Mouse (Mus musculus): ENCODE measurements around the gene Llph. TPM values are rescaled to one million over a fixed set of nuclear protein-coding genes. Genes with fewer than 3 reads are reported as not detected.
"Not testable (repeated sequence)": the region's sequence is repeated elsewhere in the genome, so short reads cannot be mapped to it uniquely, and the experiment has no call there.

The Llph gene
- total RNA-seq, 2 experiments from 2014 or later = 11.9 to 15.8 TPM

DNA sequence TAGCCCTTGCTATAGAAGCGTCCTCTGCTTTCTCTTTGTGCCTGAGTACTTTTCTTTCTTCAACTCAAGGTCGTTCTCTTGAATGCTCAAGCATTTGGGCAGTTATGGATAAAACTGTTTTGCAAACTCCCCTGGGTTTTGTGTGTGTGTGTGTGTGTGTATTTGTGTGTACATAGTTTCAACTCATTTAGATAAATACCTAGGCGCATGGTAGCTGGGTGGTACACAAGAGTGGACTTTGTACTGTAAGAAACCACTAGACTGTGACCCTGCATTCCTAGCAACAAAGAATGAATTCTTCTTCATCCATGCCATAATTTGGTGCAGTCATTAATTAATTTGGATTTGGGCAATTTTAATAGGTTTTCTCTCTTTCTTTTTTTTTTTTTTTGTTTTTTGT is 16.8 kb upstream of the Llph start:
- no peak for DNase-seq
- intact Hi-C loops (cut with DNase I) = no loop called here

DNA sequence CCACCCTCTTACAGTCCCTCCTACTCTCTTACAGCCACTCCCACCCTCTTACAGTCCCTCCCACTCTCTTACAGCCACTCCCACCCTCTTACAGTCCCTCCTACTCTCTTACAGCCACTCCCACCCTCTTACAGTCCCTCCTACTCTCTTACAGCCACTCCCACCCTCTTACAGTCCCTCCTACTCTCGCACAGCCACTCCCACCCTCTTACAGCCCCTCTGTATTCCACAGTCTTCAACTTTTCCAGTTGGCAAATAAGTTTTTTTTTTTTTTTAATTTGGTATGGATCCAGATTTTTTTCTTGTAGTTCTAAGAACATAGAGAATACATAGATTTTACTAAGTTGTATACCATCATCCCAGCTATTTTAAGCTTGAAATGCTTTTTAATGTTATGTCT is 9.8 kb upstream of the Llph start:
- DNase-seq; intact Hi-C loops (cut with DNase I): not testable (repeated sequence)

DNA sequence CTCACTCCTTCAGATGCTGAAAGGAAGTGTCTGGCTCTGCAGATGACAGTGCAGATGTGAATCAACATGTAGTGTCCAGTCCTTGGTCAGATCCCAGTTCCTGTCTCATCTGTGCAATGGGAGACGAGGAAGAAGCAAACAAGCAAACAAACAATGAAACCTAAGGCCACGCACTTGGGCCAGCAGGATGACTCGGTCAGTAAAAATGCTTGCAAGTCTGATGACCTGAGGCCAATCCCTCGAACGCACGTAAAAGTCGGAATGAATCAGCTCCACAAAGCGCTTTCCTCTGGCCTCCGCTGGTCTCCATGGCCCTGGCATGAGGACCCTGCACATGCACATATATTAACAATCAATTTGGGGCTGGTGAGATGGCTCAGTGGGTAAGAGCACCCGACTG is 7.9 kb upstream of the Llph start:
- intact Hi-C loops (cut with DNase I) = no loop called here
- no peak for DNase-seq

DNA sequence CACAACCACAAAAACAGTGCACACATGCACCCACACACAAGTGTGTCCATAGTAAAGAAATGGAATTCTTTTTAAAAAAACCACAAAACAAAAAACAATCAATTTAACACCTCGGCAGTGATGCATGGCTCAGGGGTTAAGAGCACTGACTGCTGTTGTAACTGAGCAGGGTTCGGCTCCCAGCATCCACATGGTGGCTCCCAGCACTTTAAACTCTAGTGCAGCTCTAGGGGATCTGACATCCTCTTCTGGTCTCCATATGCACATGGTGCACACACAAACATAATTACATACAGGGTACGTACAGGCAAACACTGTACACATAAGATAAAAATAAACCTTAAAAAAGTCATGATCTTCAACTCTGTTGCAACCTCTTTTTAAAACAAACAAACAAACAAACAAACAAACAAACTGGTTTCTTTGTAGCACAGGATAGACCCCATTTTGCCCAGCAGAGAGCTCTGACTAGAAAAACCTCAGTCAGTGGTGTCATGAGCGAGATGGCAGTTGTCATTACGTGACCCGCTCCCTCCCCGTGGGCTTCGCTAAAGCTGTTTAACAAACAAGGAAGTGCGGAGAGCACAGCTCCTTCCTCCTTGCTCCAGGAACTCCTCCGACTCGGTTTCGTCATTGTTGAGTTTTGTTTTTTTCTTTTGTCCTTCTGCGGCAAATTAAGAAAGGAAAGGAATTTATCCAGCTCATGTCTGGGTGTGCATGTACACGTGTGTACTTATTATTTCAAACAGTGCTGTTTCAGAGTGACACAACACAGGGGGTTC is 7.1 kb upstream of the Llph start:
- no peak for DNase-seq
- intact Hi-C loops (cut with DNase I) = no loop called here

DNA sequence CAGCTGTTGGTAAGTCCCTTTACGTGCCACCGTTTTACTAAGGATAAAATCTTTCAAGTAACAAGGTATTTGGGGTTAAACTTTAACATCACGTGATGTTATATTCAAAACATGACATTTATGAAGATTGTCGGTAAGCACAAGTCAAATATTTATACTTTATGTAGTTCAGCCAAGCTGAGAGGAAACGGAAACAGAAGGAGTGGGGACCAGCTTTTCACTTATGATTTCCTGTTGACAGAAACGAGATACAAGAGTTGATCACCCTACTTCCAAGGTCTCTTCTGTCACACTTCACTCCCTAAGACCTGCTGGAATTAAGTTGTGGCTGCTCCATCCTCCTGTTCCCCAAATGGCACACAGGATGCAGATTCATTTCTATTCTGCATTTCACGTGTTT is 6.1 kb upstream of the Llph start:
- no peak for DNase-seq
- intact Hi-C loops (cut with DNase I) = no loop called here

DNA sequence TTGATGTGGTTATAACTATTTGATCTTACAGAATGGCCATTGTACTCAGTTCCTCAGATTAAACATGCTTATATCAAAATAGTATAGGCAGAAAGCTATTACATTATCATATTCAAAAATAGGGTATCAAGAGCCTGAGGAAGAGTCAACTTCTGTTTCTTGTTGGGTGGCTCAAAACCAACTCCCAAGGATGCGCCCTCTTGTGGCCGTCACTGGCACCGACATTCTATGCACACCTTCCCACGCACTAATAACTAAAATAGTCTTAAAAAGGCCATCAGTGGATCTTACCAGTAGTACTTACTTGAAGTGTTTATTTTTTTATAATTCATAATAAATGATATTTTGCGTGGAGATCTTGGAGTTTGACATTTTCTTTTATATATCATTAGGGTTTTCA is 4.8 kb downstream of the Llph start:
- peak; percentile 47 to 50 for DNase-seq
- intact Hi-C loops (cut with DNase I) = loop anchor here (5.0 kb wide), 1 partner anchor 41 kb away; no protein-coding TSS in a partner anchor

DNA sequence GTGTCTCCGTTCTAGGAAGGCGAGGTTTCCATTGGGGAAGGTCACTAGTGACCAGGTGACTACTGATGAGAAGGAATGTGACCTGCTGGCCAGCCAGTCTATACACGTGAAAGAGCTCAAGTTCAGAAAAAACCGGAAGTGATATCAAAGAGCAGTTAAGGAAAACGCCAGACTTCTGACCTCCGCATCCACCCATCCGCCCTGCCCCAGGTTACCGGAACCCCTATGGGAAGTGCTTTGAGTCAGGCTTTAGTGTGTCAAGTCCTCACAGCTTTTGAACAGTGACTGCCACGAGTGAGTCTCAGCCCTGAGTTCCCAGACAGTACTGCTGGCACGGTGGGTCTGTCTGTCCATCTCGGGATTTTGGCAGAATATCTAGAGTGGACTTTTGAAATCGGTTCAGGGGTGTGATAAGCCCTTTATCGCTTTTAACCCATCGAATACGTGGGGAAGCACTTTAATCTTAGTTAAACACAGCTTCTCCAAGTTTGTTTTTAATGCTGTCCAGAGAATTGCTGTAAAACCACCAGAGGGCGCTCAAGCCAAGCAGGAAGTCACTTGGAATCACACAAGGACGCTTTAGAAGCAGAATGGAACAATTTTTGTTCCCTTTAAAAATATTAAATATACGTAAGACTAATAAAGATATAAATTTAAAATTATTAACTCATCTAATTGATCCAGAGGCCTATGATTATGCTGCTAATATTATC is 6.9 kb downstream of the Llph start:
- intact Hi-C loops (cut with DNase I) = loop anchor here (5.0 kb wide), 1 partner anchor 38 kb away; no protein-coding TSS in a partner anchor
- DNase-seq = peak in 1 of 2 experiments; percentile 40

DNA sequence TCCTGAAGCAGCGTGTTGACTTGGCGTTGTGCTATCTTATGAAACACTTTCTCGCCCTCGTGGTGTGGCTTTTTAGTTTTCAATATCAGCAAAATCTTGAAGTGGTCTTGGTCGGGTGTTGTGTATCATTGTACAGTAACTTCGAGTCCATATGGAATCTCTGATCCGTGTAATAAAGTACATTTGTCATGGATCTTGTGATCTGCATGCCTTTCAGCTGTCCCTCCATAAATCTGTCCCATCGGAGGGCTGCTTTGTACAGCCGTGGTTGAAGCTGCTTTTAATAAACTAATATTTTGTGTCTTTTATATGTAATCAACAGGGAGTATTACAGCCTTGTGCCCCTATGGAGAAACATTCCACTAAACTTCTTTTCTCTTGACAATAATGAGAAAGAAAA is 10.0 kb downstream of the Llph start:
- DNase-seq = no peak
- intact Hi-C loops (cut with DNase I) = no loop called here

DNA sequence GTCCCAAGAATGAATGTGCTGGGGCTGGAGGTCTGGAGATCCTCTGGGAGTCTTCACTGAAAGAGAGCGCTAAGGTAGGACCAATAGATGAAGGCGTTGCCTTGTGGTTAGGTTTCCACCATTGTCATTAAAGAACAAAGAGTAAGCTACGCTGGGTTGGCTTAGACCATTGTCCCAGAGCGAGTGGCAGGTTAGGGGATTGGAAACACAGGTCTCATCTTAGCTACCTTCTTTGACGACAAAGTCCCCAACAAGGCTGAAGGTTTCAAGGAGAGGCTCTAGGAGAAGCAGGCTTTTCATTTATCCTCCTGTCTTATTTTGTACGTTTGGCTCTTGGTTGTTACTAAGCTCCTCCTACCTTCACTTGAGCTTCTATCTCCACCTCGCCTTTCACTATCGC is 11.4 kb downstream of the Llph start:
- intact Hi-C loops (cut with DNase I) = no loop called here
- DNase-seq = no peak

DNA sequence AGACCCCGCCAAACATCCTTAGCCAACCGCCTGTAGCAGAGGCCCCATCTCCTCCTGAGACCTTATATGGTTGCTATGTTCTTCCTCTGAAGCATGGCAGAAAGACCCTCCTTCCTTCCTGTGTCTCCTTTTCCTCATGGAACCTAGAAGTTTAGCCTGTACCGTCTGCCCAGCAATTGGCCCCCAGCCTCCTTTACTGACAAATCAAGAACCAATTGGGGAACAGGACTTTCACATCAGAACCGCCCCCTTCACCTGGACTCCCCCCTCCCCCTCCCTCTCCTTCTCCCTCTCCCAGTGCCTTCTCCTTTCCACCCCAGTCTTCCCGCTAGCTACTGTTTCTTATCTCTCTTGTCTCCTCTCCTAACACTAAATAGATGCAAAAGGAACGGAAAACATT is 12.6 kb downstream of the Llph start:
- intact Hi-C loops (cut with DNase I) = no loop called here
- no peak for DNase-seq

DNA sequence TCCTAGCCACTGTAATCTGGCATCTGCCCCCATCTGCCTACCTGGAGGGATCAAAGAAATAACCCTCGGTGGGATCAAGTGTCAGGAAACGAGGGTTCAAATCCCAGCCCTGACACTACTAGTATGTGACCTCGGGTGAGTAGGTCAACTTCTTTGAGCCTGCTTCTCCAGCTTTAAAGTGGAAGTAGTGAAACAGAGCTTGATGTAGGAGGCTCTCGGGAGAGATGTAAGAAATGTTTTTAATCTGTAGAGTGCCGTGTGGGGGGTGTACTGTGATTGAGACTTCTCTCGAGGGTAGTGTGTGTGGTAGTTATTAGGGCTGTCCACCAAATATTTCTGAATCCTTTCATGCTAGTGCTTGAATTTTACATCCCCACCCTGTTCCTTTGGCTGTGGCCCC is 15.6 kb downstream of the Llph start:
- no peak for DNase-seq
- intact Hi-C loops (cut with DNase I) = no loop called here

DNA sequence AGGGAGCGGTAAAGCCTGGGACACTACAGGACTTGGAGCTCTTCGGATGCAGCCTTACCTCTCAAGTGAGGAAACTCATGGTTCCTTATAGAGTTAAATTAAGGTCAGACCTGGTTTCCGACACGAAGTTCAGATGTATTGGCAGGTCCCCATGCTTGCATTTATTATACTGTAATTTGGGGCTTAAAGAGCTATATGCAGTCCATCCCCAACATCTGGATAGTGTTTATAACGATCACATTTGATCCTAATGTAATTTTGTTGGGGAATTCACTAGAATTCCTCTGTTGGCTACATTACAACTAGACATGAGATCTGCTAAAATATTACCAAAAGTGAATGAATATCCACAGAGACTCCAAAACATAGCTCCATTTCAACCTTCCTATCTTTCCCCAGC is 18.8 kb downstream of the Llph start:
- DNase-seq = no peak
- intact Hi-C loops (cut with DNase I) = no loop called here

DNA sequence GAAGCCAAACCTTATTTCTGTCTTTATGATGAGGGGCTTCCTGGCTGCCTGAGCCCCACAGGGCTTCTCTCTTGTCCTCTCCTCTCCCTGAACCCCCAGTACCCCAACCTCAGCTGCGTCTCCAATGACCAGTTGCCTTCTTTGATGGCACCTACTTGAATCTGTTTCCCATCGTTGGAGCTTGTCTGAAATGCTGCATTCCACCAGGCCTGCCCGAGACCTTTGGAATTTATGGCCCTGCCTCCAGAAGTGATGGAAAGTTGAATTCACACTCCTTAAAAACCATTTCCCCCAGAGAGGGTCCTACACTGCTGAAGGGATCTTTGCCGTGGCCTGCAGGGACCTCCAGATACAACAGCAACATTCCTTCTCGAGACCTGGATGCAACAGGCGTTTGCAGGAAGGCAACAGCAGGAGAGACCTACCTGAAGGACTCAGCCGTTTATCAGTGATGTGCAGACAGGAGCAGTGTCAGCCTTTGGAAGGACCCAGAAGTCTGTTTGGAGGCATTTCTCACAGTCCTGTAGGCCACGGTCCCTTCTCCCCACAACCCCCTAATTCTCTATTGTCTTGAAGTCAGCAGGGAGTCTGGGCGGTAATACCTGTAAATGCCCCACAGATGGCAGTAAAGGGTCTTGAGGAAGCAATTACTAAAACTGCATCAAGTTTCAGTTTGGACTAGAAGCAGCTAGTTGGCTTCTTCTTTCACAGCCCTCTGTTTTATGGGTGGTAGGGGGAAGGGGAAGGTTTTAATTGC is 20.3 kb downstream of the Llph start:
- DNase-seq = no peak
- intact Hi-C loops (cut with DNase I) = no loop called here

DNA sequence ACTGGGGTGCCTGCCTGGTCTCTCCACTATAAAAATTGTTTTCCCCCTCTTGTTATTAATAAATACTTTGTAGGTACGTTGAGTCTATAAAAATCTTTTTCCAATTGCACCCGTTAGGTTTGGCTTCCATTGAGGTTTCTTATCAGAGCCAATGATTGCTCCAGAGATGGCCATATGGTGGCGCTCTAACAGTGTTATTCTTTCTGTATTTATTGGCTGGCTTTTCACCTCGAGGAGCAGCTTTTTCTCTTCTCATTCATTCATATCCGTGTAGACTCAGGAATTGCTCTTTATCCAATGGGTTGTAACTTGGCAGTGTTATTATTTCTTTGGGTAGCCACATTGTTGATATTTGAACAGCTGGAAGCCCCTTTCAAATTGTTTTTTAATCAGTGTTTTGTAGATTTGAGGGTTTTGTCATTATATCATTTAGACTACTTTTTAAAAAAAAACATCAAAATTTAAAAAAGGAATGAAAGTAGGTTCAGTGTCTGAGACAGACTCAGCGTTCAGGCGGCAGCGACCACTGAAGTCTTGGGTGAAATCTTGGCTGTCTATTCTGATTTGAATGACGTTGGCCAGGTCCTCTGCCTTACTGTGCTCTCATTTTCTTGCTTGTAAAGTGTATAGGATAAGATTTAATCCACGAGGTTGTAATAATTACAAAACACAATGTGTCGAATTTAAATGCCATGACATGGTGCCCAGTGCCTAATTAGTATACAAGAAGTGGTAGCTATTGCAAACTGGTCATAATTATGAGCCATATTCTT is 24.2 kb downstream of the Llph start:
- intact Hi-C loops (cut with DNase I) = loop anchor here (10.0 kb wide), 1 partner anchor 414 kb away; no protein-coding TSS in a partner anchor
- no peak for DNase-seq

DNA sequence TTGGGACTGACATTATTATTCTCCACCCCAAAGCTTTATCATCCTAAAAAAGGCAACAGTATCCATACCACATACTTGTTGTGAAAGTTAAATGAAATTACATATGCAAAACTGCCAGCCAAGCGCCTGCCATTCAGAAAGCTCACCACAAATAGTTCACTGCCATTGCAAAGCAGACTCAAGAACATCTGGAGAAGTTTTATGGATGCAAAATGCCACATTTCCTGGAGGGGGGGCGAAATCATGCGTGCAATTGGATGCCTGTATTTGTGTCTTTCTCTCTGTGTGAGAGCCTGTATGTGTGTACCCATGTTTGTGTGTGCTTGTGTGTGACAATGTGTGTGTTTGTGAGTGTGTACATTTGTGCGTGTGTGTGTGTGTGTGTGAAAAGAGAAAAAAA is 24.9 kb downstream of the Llph start:
- intact Hi-C loops (cut with DNase I) = loop anchor here (10.0 kb wide), 1 partner anchor 413 kb away; no protein-coding TSS in a partner anchor
- DNase-seq = no peak

DNA sequence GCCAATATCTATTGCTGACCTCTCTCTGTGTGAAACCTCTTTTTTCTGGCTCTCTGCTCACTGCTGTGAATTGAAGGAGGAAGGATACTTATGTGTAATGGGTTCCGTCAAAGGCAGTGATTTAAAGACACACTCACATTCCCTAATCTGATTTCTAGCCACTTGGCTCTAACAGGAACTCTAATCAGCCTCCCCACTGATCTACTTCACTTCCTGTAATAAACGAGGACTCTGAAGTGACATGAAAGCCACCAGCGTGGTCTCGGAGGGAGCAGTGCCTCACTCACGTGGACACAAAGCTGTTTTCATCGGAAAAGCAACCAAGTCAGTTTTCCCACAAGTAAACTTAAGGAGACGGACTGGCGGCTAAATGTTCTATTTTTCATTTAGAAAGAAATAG is 25.9 kb downstream of the Llph start:
- intact Hi-C loops (cut with DNase I) = loop anchor here (10.0 kb wide), 1 partner anchor 412 kb away; no protein-coding TSS in a partner anchor
- DNase-seq = no peak

DNA sequence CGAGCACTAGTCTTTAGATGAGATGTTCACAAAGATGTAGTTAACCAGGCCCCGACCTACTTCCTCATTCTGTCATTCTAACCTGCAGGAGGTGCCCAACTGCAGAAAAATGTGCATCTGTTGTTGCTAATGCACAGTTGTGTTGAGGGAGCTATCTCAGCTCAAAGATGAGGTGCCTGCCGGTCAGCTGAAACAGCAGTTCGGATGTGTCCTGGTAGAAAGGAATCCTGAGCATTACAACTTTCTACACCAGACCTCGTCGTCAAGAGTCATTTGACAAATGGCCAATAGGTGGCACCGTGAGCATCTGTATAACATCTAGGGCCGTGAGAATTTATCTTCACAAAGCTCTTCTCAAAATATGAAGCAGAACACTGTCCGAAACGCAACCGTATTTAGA is 30.4 kb downstream of the Llph start:
- no peak for DNase-seq
- intact Hi-C loops (cut with DNase I) = loop anchor here (10.0 kb wide), 1 partner anchor 408 kb away; no protein-coding TSS in a partner anchor

DNA sequence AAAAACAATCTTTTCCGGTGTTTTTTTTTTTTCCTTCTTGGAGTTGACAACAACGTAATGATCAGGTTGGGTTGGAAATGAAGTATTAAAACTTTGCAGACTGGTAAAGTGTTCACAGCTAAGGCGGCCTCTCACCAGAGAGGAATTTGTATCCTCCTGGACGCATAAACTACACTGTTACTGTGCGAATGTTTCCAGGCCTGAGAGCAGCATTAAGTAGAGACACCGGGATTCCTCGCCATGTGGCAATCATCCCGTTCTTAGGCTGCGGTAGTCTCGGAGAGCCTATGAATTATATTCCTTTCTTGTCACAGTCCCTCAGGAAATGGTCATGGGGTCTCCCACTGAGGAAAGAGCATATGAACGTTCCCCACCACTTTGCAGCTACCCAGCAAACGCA is 40.9 kb downstream of the Llph start:
- intact Hi-C loops (cut with DNase I) = no loop called here
- DNase-seq = no peak

DNA sequence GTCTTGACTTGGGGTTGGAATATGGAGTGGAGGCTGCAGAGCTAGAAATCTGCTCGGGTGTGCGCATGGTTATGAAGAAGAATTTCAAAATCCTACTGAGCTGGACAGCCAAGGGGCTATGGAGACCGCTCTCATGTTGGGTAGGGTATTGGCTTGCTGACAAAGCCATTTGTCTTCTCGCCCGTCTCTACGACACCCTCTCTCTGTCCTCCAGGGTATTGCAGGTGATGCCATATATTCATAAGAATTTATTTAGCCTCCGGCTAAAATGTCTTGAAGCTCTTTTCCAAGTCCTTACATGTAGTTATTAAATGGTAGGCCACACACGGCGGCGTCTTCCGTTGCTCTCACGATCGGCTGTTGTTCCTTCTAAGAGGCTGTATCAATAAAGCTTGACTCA is 43.1 kb downstream of the Llph start:
- intact Hi-C loops (cut with DNase I) = loop anchor here (5.0 kb wide), 1 partner anchor 38 kb away; no protein-coding TSS in a partner anchor
- DNase-seq = no peak

DNA sequence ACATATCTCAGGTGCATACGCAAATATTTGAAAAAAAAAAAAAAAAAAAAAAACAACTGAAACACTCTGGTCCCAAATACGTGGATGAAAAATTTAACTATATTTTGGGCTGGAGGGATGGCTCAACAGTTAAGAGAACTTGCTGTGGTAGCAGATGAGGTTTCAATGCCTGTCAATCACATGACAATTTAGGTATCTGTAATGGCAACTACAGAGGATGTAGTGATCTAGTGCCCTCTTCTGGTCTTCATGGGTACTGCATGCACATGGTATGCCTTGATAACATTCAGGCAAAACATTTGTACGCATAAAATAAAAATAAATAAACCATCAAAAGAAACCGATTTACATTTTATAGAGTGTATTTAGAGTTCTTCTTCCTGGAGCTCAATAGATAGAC is 43.9 kb downstream of the Llph start:
- intact Hi-C loops (cut with DNase I) = loop anchor here (5.0 kb wide), 1 partner anchor 38 kb away; no protein-coding TSS in a partner anchor
- DNase-seq = peak in 1 of 2 experiments; percentile 27

Measured in gastrocnemius, postnatal 36 days (tissue).